Mouse (Mus musculus) spleen, adult 2 months (tissue): ENCODE results near the gene Kcnip3. TPM values are rescaled to one million over a fixed set of nuclear protein-coding genes. Genes with fewer than 3 reads are reported as not detected.

Experiments used
- DNase-seq, 2 experiments: peaks; one replicate each; pipeline versions ENCODE4 v3.0.0 to v3.0.0-alpha.2; 2012 to 2021; ENCODE audit warnings: low spot score in 2 of 2, low read depth in 1 of 2
- H3K27ac ChIP-seq: fragments of 200-500 bp; 2 replicates; pipeline ENCODE4 v1.5.1; 2012; ENCODE audit warnings: low read length, inconsistent platforms; ENCODE audit not compliant: insufficient read depth
- H3K27me3 ChIP-seq: fragments of 200-500 bp; 2 replicates; pipeline ENCODE4 v1.6.1; 2012; ENCODE audit warnings: mild to moderate bottlenecking, moderate library complexity, low read length, inconsistent platforms; ENCODE audit not compliant: control insufficient read depth, insufficient read depth
- H3K36me3 ChIP-seq: fragments of 200-500 bp; 2 replicates; pipeline ENCODE4 v1.6.1; 2012; ENCODE audit warnings: mild to moderate bottlenecking, low read length, inconsistent platforms; ENCODE audit not compliant: control insufficient read depth, insufficient read depth
- H3K4me1 ChIP-seq: fragments of 200-500 bp; 2 replicates; pipeline ENCODE4 v1.6.1; 2011; ENCODE audit warnings: inconsistent platforms; ENCODE audit not compliant: control insufficient read depth, insufficient read depth, insufficient read length
- H3K4me3 ChIP-seq: fragments of 200-500 bp; 2 replicates; pipeline ENCODE4 v1.5.1; 2011; ENCODE audit warnings: mild to moderate bottlenecking, inconsistent platforms; ENCODE audit not compliant: insufficient read depth, insufficient read length; ENCODE audit errors: extremely low read depth
- CTCF ChIP-seq: fragments of 200-500 bp; IDR thresholded peaks from 2 replicates; pipeline ENCODE4 v1.5.1; 2011; ENCODE audit warnings: mild to moderate bottlenecking, inconsistent platforms; ENCODE audit not compliant: insufficient read depth, insufficient read length, insufficient replicate concordance; ENCODE audit errors: extremely low read depth
- POLR2A ChIP-seq: fragments of 200-500 bp; IDR thresholded peaks from 2 replicates; pipeline ENCODE4 v1.6.1; 2011; ENCODE audit warnings: low read depth, low read length, inconsistent platforms
- WGBS: fragments of 180-500 bp; shearing (Covaris S2); methylation state at CpG from one replicate; pipeline ENCODE4 v1.1.7; 2018; 5-methylcytosine and 5-hydroxymethylcytosine counted together
- polyA plus RNA-seq: library from polyadenylated mRNA; depleted of rRNA; stranded (reverse); fragments of >200 nt; gene quantifications from 2 replicates; pipeline ENCODE4 v1.2.3, GENCODE M21; 2012

Kcnip3 gene
- polyA plus RNA-seq, 1 experiment = 2.3 TPM

- no peak for DNase-seq
- WGBS = 80% methylated on average over 3 of the region's 3 CpGs
- Histone ChIP-seq H3K27me3 (no peaks in the 10 kb centered on the region), H3K36me3 (no peaks in the 10 kb centered on the region), H3K4me3 (no peak overlapping the region), H3K4me1 (no peaks in the 10 kb centered on the region), H3K27ac (no peak overlapping the region)
- no peak for TF ChIP-seq CTCF
- TF ChIP-seq POLR2A = no peak
Measured at GRCm38 (mm10) chr2:127530418-127530817, 8.5 kb upstream of the Kcnip3 start.

- TF ChIP-seq CTCF = no peak
- TF ChIP-seq POLR2A = no peak
- H3K27me3 ChIP-seq = no peaks in the 10 kb centered on the region
Measured at GRCm38 (mm10) chr2:127525004-127525775, 3.3 kb upstream of the Kcnip3 start.

GRCm38 (mm10) chr2:127523950-127524729 lies 2.2 kb upstream of the Kcnip3 start:
- H3K27me3 ChIP-seq = no peaks in the 10 kb centered on the region
- H3K27ac ChIP-seq = no peak overlapping the region
- no peak for TF ChIP-seq CTCF
- no peak for TF ChIP-seq POLR2A
- WGBS = 6% methylated on average over 7 of the region's 7 CpGs
- no peak overlapping the region for H3K4me3 ChIP-seq
- H3K4me1 ChIP-seq = no peaks in the 10 kb centered on the region; the same call in 1 of the 2 replicates
- DNase-seq = no peak
- no peaks in the 10 kb centered on the region for H3K36me3 ChIP-seq

More at GRCm38 (mm10) chr2:127525004-127525775, 3.3 kb upstream of the Kcnip3 start:
- H3K4me3 ChIP-seq = no peak overlapping the region
- H3K36me3 ChIP-seq = no peaks in the 10 kb centered on the region
- H3K4me1 ChIP-seq = no peaks in the 10 kb centered on the region; the same call in 1 of the 2 replicates
- DNase-seq = no peak
- 88% methylated on average over 3 of the region's 3 CpGs for WGBS
- no peak overlapping the region for H3K27ac ChIP-seq

- WGBS = 52% methylated on average over 18 of the region's 18 CpGs
- no peak for DNase-seq
- no peak for TF ChIP-seq POLR2A
- no peak for TF ChIP-seq CTCF
- Histone ChIP-seq H3K27ac (no peak overlapping the region), H3K27me3 (no peaks in the 10 kb centered on the region), H3K4me3 (no peak overlapping the region), H3K36me3 (no peaks in the 10 kb centered on the region), H3K4me1 (no peaks in the 10 kb centered on the region; the same call in 1 of the 2 replicates)
Measured at GRCm38 (mm10) chr2:127521172-127522005, 505 bp downstream of the Kcnip3 start.

- H3K27me3 ChIP-seq = no peaks in the 10 kb centered on the region
Measured at GRCm38 (mm10) chr2:127520123-127520522, 1.8 kb downstream of the Kcnip3 start.

GRCm38 (mm10) chr2:127519308-127519707 lies 2.6 kb downstream of the Kcnip3 start:
- H3K4me1 ChIP-seq = no peaks in the 10 kb centered on the region; the same call in 1 of the 2 replicates

More at GRCm38 (mm10) chr2:127520123-127520522, 1.8 kb downstream of the Kcnip3 start:
- H3K4me1 ChIP-seq = no peaks in the 10 kb centered on the region; the same call in 1 of the 2 replicates
- DNase-seq = no peak
- no peak overlapping the region for H3K4me3 ChIP-seq
- H3K36me3 ChIP-seq = no peaks in the 10 kb centered on the region
- H3K27ac ChIP-seq = no peak overlapping the region
- no peak for TF ChIP-seq CTCF
- TF ChIP-seq POLR2A = no peak

More at GRCm38 (mm10) chr2:127519308-127519707, 2.6 kb downstream of the Kcnip3 start:
- H3K36me3 ChIP-seq = no peaks in the 10 kb centered on the region
- H3K27me3 ChIP-seq = no peaks in the 10 kb centered on the region
- no peak overlapping the region for H3K27ac ChIP-seq
- TF ChIP-seq CTCF = no peak
- no peak for TF ChIP-seq POLR2A
- no peak for DNase-seq
- WGBS = 79% methylated on average over 5 of the region's 5 CpGs
- H3K4me3 ChIP-seq = no peak overlapping the region
